9 mouse cellular contexts compared by ENCODE assay signal in the genomic region with DNA sequence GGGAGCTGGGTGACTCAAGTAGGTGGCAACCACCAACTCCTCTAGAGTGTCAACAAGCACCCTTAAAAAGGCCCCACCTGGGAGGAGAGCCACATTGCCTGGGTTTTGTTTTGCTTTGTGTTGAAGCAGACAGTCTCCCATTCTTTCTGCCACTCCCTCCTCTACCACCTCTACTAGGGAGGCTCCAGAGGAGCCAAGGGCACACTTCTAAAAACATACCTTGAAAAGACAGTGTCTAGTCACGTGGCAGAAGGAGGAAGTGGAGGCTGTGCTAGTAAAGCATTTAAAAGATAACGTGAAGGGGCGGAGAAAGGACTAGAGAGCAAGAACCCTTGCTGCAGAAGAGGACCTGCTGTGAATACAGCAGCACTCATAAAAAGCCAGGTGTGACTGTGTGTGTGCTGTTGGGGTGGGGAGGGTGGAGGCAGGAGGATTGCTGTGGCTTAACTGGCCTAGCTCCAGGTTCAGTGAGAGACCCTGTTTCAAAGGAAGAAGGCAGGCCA. TPM values are rescaled to one million over a fixed set of nuclear protein-coding genes. Genes with fewer than 3 reads are reported as not detected.
DNase-seq lines count a peak whose midpoint lies in the region; ATAC-seq and TF ChIP-seq lines count a peak whose summit lies in the region.
"Had no signal": no experiment of that assay in that cellular context is flagged by ENCODE, and none has a peak within 500 bp of the region (broad histone marks: within the 10 kb centered on the region; RNA-seq: fewer than 3 reads in every experiment).

No protein-coding gene starts in this region.

- no peaks in the 10 kb centered on the region for H3K36me3 ChIP-seq in spleen, adult 2 months (ENCODE audit: control insufficient read depth, insufficient read depth, low read length)
- no peaks in the 10 kb centered on the region for H3K36me3 ChIP-seq in midbrain, embryonic 15.5 days (replicated peaks)

- no peak overlapping the region for H3K4me2 ChIP-seq in midbrain, embryonic 15.5 days
- H3K4me2 ChIP-seq: hindbrain, embryonic 14.5 days had no signal

- no peak for TF ChIP-seq POLR2A in spleen, adult 2 months (IDR thresholded peaks at IDR 0.05; ENCODE audit: low read depth, low read length)

- H3K27me3 ChIP-seq in spleen, adult 2 months (ENCODE audit: control insufficient read depth, insufficient read depth, low read length) = no peaks in the 10 kb centered on the region
- H3K27me3 ChIP-seq in midbrain, embryonic 15.5 days (replicated peaks) = no peaks in the 10 kb centered on the region

- no peak for TF ChIP-seq CTCF in spleen, adult 2 months (IDR thresholded peaks at IDR 0.05; ENCODE audit: extremely low read depth, insufficient read depth, insufficient read length, insufficient replicate concordance)
- no peak for TF ChIP-seq CTCF in layer of hippocampus, adult 2 months (conservative IDR thresholded peaks at IDR 0.05)

- no peak overlapping the region for H3K4me3 ChIP-seq in spleen, adult 2 months (ENCODE audit: extremely low read depth, insufficient read depth, insufficient read length)
- no peak overlapping the region for H3K4me3 ChIP-seq in layer of hippocampus, adult 2 months
- no peak overlapping the region for H3K4me3 ChIP-seq in midbrain, embryonic 15.5 days

- no peak for ATAC-seq in midbrain, embryonic 15.5 days (replicated peaks)

- DNase-seq in spleen, adult 2 months (ENCODE audit: low read depth in 1 of 2, low spot score in 2 of 2) = peak in 1 of 2 experiments; percentile 50
- DNase-seq in spleen, postnatal 4 days (ENCODE audit: low spot score in 2 of 2) = no peak
- peak; percentile 29 for DNase-seq in c-Kit-negative CD71-positive TER-119-positive erythroid progenitor cells, embryonic 14.5 days (ENCODE audit: low read depth, low spot score)
- peak; percentile 69 for DNase-seq in lung, postnatal 36 days
- DNase-seq in layer of hippocampus, adult 2 months (ENCODE audit: low spot score in 2 of 2) = no peak
- no peak for DNase-seq in layer of hippocampus, adult 8-10 months (ENCODE audit: low spot score in 2 of 2)
- DNase-seq in ovary, adult 18-20 months (ENCODE audit: low spot score) = no peak

- peaks cover 53% of the 10 kb centered on the region for H3K4me1 ChIP-seq in spleen, adult 2 months (ENCODE audit: control insufficient read depth, insufficient read depth, insufficient read length)
- peaks cover 14% of the 10 kb centered on the region for H3K4me1 ChIP-seq in midbrain, embryonic 15.5 days

- H3K9ac ChIP-seq in midbrain, embryonic 15.5 days = no peak overlapping the region
- H3K9ac ChIP-seq: hindbrain, embryonic 14.5 days had no signal

- WGBS in spleen, adult 2 months = 8% methylated on average over 3 of the region's 3 CpGs
- 64% methylated on average over 3 of the region's 3 CpGs for WGBS in midbrain, embryonic 15.5 days

- H3K27ac ChIP-seq in spleen, adult 2 months (ENCODE audit: insufficient read depth, low read length) = peak overlapping the region; percentile 75
- no peak overlapping the region for H3K27ac ChIP-seq in layer of hippocampus, adult 2 months
- H3K27ac ChIP-seq in midbrain, embryonic 15.5 days = no peak overlapping the region
- H3K27ac ChIP-seq: hindbrain, embryonic 14.5 days had no signal

- H3K9me3 ChIP-seq in midbrain, embryonic 15.5 days = no peaks in the 10 kb centered on the region

RNA-seq across cellular contexts. Expression of gene Tnip1, which starts 4.1 kb away (rescaled TPM):
- 54.6 and 65.5 TPM in 2 replicates for polyA plus RNA-seq in spleen, adult 2 months (2012; rRNA removed)
- 10 to 100 TPM; 33.0 to 33.1 TPM for total RNA-seq in layer of hippocampus, adult 2 months (2021)
- total RNA-seq in layer of hippocampus, adult 8-10 months (2022) = 10 to 100 TPM; 31.4 to 34.3 (median 33.9) TPM
- polyA plus RNA-seq in midbrain, embryonic 15.5 days (2015; fragmentation: Nextera tagmentation; extraction: Ambion mirVana) = 15.4 and 16.4 TPM in 2 replicates

RNA-seq across cellular contexts. Expression of gene Gpx3, which starts 56.4 kb away (rescaled TPM):
- polyA plus RNA-seq in spleen, adult 2 months (2012; rRNA removed) = 62.8 and 70.0 TPM in 2 replicates
- 1 to 10 TPM; 3.9 to 4.0 TPM for total RNA-seq in layer of hippocampus, adult 2 months (2021)
- total RNA-seq in layer of hippocampus, adult 8-10 months (2022) = 1 to 10 TPM; 4.4 to 8.8 (median 5.1) TPM
- polyA plus RNA-seq in midbrain, embryonic 15.5 days (2015; fragmentation: Nextera tagmentation; extraction: Ambion mirVana) = 26.5 and 30.0 TPM in 2 replicates

Comparison
In these comparisons a context has a peak if more than half of its experiments do, and no peak if none do; other contexts are left out.
1. DNase-seq: peak in c-Kit-negative CD71-positive TER-119-positive erythroid progenitor cells, embryonic 14.5 days (single experiment) and lung, postnatal 36 days (single experiment); none in spleen, postnatal 4 days (0 of 2), layer of hippocampus, adult 2 months (0 of 2), layer of hippocampus, adult 8-10 months (0 of 2) and ovary, adult 18-20 months (single experiment).